8 mouse cellular contexts compared by ENCODE assay signal in the genomic region with DNA sequence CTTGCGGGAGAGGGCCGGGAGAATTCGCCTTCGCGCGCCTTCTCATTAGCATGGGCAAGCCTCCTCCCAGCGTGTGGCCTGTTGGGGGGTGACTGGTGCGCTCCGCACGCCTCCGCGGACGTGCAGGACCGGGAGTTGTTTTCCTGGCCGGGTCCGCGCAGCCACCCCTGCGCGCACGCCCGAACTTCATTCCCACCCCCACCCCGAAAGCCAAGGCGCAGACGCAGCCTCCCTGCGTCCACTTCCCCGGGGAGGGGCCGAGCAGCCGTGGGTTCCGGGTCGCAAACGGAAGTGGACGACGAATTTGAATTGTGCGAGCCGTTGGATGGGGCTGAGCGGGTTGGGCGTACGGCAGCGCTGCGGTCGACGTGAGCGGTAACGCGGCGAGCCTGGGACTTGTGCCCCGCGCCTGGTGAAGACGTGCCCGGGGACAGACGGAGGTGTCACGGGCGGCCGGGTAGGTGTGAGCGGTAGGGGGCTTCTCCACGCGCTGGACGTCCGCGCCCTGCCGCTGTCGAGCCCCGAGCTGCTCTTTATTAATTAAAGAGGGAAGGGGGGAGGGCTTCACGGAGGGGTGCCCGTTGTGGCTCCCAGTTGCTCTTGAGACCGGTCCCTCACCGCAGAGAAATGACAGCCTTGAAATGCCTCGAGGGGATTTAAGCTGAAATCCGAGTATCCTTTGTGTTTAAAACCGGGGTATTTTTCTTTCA. TPM values are rescaled to one million over a fixed set of nuclear protein-coding genes. Genes with fewer than 3 reads are reported as not detected.
DNase-seq lines count a peak whose midpoint lies in the region; ATAC-seq lines count a peak whose summit lies in the region.

A gene (plus strand): TSS at position 74 of the 710 bp plus-strand sequence.

- peak within 1 kb of the TSS; percentile 97 for H3K27ac ChIP-seq in heart, embryonic 10.5 days
- H3K27ac ChIP-seq in kidney, embryonic 15.5 days, result peak within 1 kb of the TSS; percentile 97

- H3K4me3 ChIP-seq in heart, embryonic 10.5 days, result peak within 1 kb of the TSS; percentile 85
- H3K4me3 ChIP-seq in kidney, embryonic 15.5 days (replicated peaks), result peak within 1 kb of the TSS; percentile 93

- peak within 1 kb of the TSS; percentile 65 for H3K4me2 ChIP-seq in kidney, embryonic 15.5 days

- H3K9me3 ChIP-seq in heart, embryonic 10.5 days, result no peaks in the 10 kb centered on the region
- no peaks in the 10 kb centered on the region for H3K9me3 ChIP-seq in kidney, embryonic 15.5 days (replicated peaks)

- peak; percentile 73 for DNase-seq in B cell, adult 2 months
- DNase-seq in brain, adult 2 months (ENCODE audit: low read depth, low spot score), result peak; percentile 96
- peak; percentile 98 for DNase-seq in heart, embryonic 10.5 days (ENCODE audit: low spot score)
- DNase-seq in liver, result peak; percentile 92
- DNase-seq in spleen, postnatal 4 days (ENCODE audit: low spot score in 2 of 2), result peak; percentile 83 to 91

- H3K27me3 ChIP-seq in heart, embryonic 10.5 days (ENCODE audit: insufficient read depth, poor library complexity, severe bottlenecking), result no peaks in the 10 kb centered on the region
- no peaks in the 10 kb centered on the region for H3K27me3 ChIP-seq in kidney, embryonic 15.5 days

- peak; percentile 90 for ATAC-seq in erythroblast, adult 5-6 weeks (replicated peaks; ENCODE audit: low FRiP score, poor library complexity, severe bottlenecking)
- peak; percentile 98 for ATAC-seq in kidney, embryonic 15.5 days (replicated peaks; ENCODE audit: low FRiP score)
- peak; percentile 99 for ATAC-seq in monocyte, adult 5-6 weeks (replicated peaks; ENCODE audit: insufficient number of reproducible peaks, low FRiP score, low TSS enrichment, poor library complexity, severe bottlenecking)

- peaks cover 20% of the 10 kb centered on the region for H3K36me3 ChIP-seq in heart, embryonic 10.5 days
- H3K36me3 ChIP-seq in kidney, embryonic 15.5 days, result peaks cover 15% of the 10 kb centered on the region

- H3K4me1 ChIP-seq in heart, embryonic 10.5 days, result 0 out of 2 replicates have a peak, but pooled peaks cover 4% of the 10 kb centered on the region
- peaks cover 14% of the 10 kb centered on the region for H3K4me1 ChIP-seq in kidney, embryonic 15.5 days

- peak within 1 kb of the TSS; percentile 92 for H3K9ac ChIP-seq in kidney, embryonic 15.5 days

- WGBS in heart, embryonic 10.5 days, result under 1% methylated on average over 70 of the region's 70 CpGs
- WGBS in kidney, embryonic 15.5 days, result under 1% methylated on average over 70 of the region's 70 CpGs

RNA-seq across cellular contexts. Expression of the gene that starts here (rescaled TPM):
- total RNA-seq in erythroblast, adult 5-6 weeks (2015; ENCODE audit: low replicate concordance), result 29.9 and 61.9 TPM in 2 replicates
- total RNA-seq in erythroblast, adult 5-6 weeks (2017; ENCODE audit: low replicate concordance), result 46.4 and 54.9 TPM in 2 replicates
- polyA plus RNA-seq in heart, embryonic 10.5 days (2016; fragmentation: Nextera tagmentation; extraction: Ambion mirVana), result 23.3 and 27.8 TPM in 2 replicates
- polyA plus RNA-seq in kidney, embryonic 15.5 days (2015; fragmentation: Nextera tagmentation; extraction: Ambion mirVana), result 32.8 and 33.7 TPM in 2 replicates
- 3.7 to 26.0 TPM (median 16.9 TPM) in 3 replicates for total RNA-seq in monocyte, adult 5-6 weeks (2017)

Comparison
In these comparisons a context has a peak if more than half of its experiments do, and no peak if none do; other contexts are left out.
1. Peak in every context shown above with its lines: DNase-seq, ATAC-seq, H3K4me3 ChIP-seq and H3K27ac ChIP-seq.